Mouse (Mus musculus): ENCODE measurements around the gene Sik3.

The Sik3 gene

DNA sequence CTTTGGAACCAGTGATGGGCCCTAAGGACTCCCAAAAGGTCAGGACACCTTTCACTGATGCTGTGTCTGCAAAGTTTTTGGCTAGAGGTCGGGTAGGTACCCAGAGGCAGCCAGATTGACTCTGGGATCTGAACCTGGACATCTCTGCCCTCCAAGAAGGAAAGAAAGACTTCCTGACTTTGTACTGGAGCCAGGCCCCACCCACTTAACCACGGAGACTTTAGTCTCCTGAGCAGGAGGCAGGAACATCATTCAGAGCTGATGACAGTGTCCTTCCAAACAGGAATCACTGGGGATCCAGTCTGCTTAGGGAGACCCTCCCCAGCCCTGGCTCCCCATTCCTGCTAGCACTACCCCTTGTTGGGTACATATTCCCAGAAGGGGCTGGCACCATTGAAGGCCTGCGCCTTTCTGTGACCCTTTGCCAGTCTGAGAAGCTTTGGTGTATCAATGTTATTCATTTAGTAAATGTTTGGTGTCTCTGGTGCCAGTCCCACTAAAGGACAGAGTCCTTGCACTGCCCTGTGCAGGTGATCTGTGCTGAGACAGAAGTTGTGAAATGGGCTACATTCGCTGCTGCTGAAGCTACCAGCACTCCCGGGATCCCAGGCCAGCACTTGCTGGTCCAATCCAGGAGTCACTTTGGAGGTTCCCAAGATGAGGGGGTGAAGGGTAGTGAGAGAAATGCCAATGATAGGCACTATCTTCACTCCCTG lies 212.5 kb downstream of the Sik3 start:
- DNase-seq (ENCODE audit: low read depth, low spot score): no peak

DNA sequence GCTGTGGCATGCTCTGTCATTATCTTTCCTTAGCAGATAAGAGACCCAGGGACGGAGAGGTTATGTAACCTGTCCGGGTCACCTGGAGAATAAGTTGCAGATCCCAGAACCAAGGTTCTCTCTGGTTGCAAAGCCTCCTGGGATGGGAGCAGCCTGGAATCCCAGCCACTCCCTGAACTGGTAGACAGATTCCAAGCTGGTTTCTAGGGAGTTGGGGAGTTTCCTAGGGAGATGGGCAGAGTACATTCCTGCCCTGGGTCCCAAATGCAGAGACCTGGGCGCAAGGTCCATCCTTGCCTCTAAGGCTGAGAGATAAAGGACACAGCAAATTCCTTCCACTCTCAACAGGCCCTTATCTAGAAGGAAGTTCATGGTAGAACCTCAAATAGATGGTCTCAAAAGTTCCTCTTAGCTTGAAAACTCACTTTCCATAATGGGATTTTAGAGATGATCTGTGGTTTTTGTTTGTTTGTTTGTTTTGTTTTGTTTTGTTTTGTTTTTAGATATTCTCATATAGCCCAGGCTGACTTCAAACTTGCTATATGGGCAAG lies 214.5 kb downstream of the Sik3 start:
- DNase-seq (ENCODE audit: low read depth, low spot score): no peak

DNA sequence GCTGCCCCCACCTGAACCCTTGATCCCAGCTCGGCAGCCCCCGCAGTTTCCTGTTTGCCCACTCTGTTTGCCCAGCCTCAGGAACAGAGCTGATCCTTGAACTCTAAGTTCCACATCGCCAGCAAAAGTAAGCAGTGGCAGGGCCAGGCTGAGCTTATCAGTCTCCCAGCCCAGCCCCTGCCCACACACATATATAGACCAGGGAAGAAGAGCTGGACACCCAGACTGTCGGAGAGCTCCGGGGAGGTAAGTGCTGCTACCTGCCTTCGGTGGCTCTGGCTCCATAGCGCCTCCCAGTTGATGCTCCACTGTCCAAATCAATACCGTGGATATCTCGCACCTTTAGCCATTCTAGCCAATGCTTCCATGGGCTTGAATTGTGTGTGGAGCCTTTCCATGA lies 215.9 kb downstream of the Sik3 start, which contains the start of gene Apoa1:
TSS of gene Apoa1 (plus strand) at position 90 of the 400 bp plus-strand sequence.
- no peak for DNase-seq (ENCODE audit: low read depth, low spot score)

DNA sequence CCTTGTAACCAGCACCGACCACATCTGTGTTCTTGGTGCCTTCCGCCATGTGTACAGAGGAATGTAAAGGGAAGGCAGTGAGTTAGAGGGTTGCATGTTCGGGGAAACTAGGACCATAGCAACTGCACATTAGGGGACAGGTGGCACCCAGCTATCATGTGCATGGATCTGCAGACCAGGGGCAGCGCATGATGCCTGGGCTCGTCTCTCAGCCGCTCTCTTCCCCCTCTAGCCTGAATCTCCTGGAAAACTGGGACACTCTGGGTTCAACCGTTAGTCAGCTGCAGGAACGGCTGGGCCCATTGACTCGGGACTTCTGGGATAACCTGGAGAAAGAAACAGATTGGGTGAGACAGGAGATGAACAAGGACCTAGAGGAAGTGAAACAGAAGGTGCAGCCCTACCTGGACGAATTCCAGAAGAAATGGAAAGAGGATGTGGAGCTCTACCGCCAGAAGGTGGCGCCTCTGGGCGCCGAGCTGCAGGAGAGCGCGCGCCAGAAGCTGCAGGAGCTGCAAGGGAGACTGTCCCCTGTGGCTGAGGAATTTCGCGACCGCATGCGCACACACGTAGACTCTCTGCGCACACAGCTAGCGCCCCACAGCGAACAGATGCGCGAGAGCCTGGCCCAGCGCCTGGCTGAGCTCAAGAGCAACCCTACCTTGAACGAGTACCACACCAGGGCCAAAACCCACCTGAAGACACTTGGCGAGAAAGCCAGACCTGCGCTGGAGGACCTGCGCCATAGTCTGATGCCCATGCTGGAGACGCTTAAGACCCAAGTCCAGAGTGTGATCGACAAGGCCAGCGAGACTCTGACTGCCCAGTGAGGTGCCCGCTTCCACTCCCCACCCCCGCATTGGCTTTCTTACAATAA lies 217.2 kb downstream of the Sik3 start:
- DNase-seq (ENCODE audit: low read depth, low spot score): peak; percentile 93

DNA sequence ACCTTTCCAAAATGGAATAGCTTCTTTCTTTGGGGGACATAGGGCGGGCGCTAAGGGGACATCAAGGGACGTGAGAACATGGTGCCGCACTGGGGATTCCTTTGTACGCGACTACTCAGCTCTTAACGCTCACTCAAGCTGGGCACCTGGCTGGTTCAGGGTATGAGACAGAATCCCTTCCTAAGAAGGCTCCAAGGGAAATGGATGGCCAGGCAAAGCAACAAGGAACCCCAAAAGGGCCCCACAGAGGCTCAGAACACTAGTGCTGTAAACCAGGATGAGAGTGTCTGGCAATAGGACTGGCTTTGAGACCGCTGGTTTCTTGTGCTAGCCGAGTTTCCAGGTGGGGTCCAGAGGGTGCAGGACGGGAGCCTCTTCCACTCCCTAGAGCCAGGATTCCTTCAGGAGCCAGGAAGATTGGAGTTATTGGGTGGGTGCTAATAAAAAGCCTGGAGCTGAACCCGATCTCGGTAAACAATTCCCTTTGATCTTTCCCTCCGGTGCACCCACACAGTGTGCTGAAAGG lies 217.9 kb downstream of the Sik3 start:
- DNase-seq (ENCODE audit: low read depth, low spot score): peak; percentile 26

DNA sequence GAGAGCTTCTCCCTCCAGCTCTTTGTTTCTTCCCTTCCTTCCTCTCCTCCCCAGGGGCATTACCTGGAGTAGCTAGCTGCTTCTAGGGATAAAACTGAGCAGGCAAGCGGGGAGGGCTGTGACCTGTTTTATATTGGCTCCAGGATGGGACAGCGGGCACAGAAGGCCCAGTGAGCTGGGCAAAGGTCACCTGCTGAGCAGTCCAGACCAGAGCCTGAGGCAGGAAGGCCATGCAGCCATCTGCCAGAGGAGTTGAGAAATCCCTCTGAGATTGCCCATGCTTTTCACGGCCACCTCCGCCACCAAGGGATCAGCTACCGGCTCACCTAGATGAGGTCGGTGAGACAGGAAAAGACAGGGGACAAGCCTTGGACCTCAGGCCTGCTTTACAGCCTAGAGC lies 222.6 kb downstream of the Sik3 start:
- DNase-seq (ENCODE audit: low read depth, low spot score): no peak

DNA sequence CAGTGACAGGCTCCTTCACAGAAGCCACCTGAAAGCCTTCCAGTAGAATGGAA lies 222.8 kb downstream of the Sik3 start, which contains the start of gene Apoc3:
TSS of gene Apoc3 (minus strand) at position 41 of the 53 bp plus-strand sequence.
- DNase-seq (ENCODE audit: low read depth, low spot score): no peak

DNA sequence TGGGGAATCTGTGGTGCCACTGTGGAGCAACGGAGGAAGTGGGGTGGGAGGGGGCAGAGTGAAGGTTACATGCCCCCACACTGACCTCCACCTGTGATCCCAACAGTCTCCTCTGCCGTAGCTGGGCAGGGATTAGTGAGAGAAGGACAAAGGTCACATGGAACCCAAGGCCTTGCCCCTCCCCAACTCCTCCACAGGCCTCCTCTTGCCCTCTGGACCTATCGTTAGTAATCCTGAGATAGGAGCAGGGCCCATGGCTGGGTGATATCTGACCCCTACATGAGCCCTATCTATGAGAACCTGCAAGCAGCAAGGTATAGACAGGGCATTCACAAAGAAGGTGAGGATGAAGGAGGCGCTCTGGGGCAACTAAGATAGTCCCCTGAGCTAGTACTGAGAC lies 223.0 kb downstream of the Sik3 start:
- no peak for DNase-seq (ENCODE audit: low read depth, low spot score)

DNA sequence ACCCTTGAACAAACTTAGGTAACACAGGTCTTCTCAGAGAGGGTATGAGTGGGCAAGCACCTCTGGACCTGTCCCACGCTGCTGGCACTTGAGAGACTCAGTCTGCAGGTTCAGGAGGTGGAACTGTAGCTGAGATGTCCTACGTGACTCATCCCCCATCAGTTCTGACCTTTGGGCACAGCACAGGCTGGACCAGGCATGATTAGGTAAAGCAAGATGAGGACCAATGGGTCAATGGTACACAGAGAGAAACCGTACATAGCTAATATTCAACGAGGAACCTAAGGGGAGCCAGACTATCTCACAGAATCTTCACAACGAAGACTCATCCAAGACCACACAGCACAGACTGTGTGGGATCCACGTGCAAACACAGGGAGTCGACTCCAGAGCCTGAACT lies 226.2 kb downstream of the Sik3 start:
- no peak for DNase-seq (ENCODE audit: low read depth, low spot score)

DNA sequence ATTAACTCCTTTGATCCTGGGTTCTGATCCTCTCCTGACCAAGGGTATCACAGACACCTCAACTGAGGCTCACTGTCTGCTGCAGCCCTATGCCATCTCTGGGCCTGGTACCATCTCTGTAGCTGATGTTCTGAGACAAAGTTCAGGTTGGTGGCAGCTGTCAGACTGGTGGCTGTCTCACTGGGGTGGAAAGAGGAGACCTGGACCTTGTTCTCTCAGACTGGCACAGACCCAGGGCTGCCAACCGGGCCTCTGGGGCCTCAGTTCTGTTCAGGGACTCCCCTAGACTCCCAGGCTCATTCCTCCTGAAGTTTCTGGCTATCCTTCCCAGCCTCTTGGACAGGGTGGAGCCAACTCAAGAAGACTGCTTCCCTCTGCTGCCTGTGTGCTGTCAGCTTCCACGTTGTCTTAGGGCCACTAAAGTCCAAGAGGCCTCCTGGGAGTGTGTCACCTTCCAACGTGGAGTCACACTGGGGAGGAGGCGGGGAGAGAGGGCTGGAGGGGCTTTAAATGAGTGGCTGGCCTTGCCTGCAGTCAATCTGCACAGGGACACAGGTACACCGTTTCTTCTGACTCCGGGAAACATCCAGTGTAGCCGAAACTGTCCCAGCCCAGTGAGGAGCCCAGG lies 228.0 kb downstream of the Sik3 start, which contains the start of gene Apoa4:
TSS of gene Apoa4 (plus strand) at position 171 of the 628 bp plus-strand sequence.
- DNase-seq (ENCODE audit: low read depth, low spot score): no peak

DNA sequence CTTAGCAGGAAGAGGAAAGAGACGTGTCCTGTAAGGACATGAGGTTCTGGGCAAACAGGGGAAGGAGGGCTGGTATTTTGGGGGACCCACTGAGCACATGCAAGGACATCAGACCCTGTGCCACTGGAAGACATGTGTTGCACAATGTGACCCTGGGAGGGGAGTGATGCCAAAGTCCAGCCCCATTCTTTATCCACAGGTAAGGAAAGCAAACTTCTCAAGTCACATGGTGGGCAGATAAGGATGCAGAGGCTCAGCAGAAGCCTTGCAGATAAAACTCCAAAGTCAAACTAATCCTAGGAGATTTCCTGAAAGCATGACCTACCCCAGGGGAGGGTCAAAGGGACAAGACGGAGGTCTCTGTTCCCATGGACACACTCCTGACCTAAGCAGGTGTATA lies 229.2 kb downstream of the Sik3 start:
- DNase-seq (ENCODE audit: low read depth, low spot score): no peak

DNA sequence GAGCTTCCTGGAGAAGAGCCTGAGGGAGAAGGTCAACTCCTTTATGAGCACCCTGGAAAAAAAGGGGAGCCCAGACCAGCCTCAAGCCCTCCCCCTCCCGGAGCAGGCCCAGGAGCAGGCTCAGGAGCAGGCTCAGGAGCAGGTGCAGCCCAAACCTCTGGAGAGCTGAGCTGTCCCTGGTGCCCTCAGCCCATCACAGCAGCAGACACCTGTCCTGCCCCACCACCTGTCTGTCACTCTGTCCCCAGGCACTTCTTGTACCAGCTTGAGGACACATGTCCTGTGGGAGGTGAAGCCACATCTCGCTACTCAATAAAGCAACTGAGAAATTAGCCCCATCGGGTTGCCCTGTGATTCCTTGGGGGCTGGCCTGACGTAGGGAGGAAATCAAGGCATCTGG lies 230.5 kb downstream of the Sik3 start:
- DNase-seq (ENCODE audit: low read depth, low spot score): no peak

DNA sequence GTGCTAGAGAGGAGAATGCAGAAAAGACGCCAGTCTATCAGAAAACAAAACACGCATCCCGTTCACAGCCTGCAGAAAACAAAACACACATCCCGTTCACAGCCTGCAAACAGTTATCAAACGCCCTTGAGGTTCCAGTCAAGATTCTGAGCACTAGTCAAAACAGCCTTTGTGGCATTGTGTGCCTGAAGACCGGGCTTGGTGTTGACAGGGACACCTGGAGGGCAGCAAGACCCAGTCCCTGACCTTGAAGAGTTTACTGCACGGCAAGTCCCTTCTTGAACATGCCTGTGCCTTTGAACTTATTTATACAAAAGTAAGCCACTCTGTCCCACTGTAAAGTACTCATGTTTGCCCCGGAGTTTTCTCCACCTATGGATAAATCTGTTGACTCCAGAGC lies 231.0 kb downstream of the Sik3 start:
- no peak for DNase-seq (ENCODE audit: low read depth, low spot score)

DNA sequence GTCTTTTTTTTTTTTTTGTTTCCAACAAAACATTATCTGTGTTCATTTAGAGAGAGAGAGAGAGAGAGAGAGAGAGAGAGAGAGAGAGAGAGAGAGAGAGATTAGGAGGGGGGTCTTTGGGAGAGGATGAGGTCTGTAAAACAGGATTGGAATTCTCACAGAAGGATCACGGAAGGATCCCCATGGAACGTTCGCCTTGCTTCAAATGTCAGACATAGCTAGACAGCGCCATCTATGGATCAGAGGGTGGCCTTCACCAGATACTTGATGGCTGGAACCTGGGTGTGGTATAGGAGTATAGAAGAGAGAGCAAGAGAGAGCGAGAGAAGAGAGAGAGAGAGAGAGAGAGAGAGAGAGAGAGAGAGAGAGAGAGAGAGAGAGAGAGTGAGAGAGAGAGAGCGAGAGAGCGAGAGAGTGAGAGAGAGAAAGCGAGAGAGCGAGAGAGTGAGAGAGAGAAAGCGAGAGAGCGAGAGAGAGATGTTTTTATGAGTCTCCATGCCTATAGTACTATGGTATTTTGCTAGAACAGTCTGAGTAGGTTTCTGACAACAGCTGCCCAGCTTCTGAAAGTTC lies 234.2 kb downstream of the Sik3 start:
- peak; percentile 80 for DNase-seq (ENCODE audit: low read depth, low spot score)

DNA sequence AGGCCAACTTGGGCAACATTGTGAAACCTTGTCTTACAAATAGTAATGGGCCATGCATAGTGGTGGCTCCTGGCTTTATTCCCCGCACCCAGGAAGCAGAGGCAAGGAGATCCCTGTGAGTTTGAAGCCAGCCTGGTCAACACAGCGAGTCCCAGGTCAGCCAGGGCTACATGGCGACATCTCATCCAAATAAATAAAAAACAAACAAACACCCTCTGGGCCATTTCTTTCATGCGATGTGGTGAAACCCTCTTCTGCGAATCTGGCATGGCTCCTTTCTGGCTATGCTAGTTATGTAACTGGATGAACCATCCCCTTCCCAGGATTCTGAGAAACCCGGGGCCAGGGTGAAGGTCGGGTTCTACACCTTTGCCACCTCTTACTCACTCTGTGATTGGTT lies 243.6 kb downstream of the Sik3 start:
- DNase-seq (ENCODE audit: low read depth, low spot score): no peak

DNA sequence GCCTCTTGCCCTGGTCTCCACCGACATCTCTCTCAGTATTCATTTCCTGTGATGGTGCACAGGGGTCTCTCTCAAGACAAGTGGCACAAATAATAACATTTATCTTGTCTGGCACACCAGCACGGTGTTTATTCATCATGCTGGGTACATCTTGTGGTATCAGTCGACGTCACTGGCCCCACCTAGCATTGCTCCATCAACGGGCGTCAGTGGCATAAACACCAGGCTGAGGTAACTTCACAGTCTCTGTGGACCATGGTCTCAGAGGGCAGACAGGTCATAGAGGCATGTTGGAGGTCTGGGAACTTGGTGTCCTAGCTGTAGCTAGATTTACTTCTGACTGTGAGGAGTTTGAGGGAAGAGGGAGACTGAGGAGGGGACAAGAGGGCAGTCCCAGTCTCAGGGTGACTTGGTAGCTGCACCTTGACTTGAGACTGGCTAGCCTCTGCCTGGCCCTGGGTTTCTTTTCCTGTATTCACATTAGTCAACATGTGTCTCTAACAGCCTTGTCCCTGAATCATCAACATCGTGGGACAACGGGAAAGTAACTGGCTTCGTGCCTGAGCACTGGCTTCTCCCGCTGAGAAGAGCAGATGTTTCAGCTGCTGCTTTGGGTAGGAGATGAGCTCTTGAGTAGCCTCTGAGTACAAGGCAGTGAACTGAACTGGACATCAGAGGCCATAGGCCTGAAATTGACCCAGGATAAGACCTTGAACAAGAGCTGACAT lies 244.2 kb downstream of the Sik3 start:
- no peak for DNase-seq (ENCODE audit: low read depth, low spot score)

DNA sequence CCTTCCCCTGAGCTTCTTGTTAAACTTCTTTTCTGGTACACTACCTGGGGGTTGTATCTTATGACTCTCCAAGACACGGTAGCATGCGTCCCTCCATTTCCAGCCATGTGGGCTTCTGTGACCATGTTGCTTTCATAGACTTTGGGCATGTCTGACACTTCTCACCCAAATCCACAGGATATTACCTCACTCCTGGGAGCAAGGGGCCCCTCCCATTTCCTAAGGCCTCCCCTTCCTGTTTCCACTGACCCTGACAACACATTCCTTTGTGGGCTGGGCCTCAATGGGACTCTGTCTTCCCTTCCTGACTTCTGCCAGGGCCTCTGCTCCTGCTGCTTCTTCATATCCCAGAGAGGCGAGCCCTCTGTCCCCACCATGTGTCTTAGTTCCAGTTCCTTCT lies 244.9 kb downstream of the Sik3 start:
- no peak for DNase-seq (ENCODE audit: low read depth, low spot score)

DNA sequence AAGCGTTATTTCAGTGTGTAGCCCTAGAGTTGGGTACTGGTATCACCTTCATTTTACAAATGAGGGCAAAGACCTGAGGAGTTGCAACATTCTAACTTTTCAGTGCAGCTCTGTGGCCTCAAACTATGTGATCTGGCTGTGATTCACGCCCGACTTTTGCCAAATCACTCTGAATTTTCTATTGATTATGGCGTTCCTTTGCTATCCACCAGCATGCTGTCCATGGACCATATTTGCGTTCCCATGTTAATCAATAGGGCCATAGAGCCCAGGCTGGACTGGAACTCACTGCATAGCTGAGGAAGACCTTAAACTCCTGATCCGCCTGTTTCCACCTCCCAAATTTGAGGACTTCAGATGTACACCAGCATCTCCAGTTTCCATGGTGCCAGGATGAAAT lies 246.5 kb downstream of the Sik3 start:
- DNase-seq (ENCODE audit: low read depth, low spot score): no peak

DNA sequence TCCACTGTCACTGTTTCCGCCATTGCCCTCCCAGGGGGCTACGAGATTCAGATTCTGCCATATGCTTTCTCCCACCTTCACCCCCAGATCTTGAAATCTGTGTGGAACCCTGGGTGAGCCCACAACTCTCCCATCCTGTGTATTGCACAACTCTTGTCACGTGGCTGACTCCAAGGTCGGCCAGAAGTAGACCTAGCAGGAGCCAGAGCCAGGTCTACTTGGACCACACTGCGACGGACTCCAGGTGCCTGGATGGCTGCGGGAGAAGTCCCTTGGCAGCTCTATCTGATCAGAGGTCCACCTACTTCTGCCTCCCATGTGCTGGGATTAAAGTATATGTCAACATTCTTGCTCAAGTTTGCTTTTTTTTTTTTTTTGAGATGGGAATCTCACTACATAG lies 248.5 kb downstream of the Sik3 start:
- DNase-seq (ENCODE audit: low read depth, low spot score): no peak

DNA sequence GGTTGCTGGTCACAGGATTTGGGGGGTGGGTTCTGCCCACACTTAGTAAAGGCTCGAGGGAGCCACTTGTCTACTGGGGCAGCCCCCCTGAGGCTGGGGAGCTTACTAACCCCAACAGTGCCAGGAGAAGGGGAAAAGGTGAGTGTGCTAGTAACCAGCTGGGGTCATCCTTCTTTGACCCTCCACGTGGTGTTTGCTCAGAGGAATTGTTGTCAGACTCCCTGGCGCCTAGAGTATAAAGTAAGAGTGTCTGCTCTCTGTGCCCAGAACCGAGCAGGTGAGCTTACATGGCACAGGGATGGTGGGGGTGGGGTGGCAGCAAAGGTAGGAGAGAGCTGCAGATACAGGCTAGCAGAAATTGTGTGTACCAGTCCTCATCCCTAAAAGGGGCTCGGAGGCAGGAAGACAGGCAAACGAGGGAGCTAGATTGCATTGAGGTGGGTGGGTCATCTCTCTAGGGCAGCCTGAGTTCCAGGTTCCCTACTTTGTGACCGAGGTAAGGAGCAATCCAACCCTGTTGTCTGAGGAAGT lies 255.8 kb downstream of the Sik3 start, which contains the start of gene Apoa5:
TSS of gene Apoa5 (plus strand) at position 291 of the 531 bp plus-strand sequence.
- DNase-seq (ENCODE audit: low read depth, low spot score): no peak

DNA sequence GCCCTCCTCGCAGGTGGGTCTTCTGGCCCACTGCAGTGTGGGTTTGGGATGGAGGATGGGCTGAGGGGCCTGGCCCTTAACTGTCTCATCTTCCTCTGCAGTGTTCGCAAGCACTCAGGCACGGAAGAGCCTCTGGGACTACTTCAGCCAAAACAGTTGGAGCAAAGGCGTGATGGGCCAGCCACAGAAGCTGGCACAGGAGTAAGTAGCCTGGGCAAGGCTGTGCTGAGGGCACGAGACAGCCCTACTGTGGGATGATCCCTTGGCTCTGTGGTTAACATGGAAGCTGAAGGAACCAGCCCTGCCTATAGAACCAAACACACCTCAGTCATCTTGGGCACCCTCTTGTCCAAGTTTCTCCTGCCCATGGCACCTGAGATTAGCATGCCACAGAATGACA lies 256.5 kb downstream of the Sik3 start:
- DNase-seq (ENCODE audit: low read depth, low spot score): no peak
